Mouse (Mus musculus) kidney, embryonic 15.5 days (tissue): Measurements from ENCODE around the gene Fanci. TPM values are rescaled to one million over a fixed set of nuclear protein-coding genes. Genes with fewer than 3 reads are reported as not detected.

ENCODE experiments used
- ATAC-seq: fragments of 200-750 bp; cut with Nextera tagmentation; replicated peaks from 2 replicates; pipeline ENCODE4 v1.8.0; 2017; ENCODE audit warnings: moderate TSS enrichment; ENCODE audit not compliant: low FRiP score
- H3K27ac ChIP-seq: fragments of 300-500 bp; sonication (generic); 2 replicates; pipeline ENCODE4 v1.5.1; 2015; ENCODE audit warnings: mild to moderate bottlenecking, inconsistent platforms
- H3K27me3 ChIP-seq: fragments of 300-500 bp; sonication (generic); 2 replicates; pipeline ENCODE4 v1.6.1; 2015; ENCODE audit warnings: inconsistent platforms
- H3K36me3 ChIP-seq: fragments of 300-500 bp; sonication (generic); 2 replicates; pipeline ENCODE4 v1.6.1; 2015; ENCODE audit warnings: inconsistent platforms
- H3K4me1 ChIP-seq: fragments of 300-500 bp; sonication (generic); 2 replicates; pipeline ENCODE4 v1.6.1; 2015; ENCODE audit warnings: inconsistent platforms
- H3K4me2 ChIP-seq: fragments of 300-500 bp; sonication (generic); 2 replicates; pipeline ENCODE4 v1.6.1; 2015; ENCODE audit warnings: moderate library complexity, mild to moderate bottlenecking, inconsistent platforms
- H3K4me3 ChIP-seq: fragments of 300-500 bp; sonication (generic); replicated peaks from 2 replicates; pipeline ENCODE4 v1.5.1; 2015; ENCODE audit warnings: mild to moderate bottlenecking, inconsistent platforms
- H3K9ac ChIP-seq: fragments of 300-500 bp; sonication (generic); 2 replicates; pipeline ENCODE4 v1.6.1; 2015; ENCODE audit warnings: mild to moderate bottlenecking, inconsistent platforms
- H3K9me3 ChIP-seq: fragments of 300-500 bp; sonication (generic); replicated peaks from 2 replicates; pipeline ENCODE4 v1.6.1; 2016; ENCODE audit warnings: inconsistent platforms
- WGBS: fragments of 180-500 bp; shearing (Covaris S2); methylation state at CpG from one replicate; pipeline ENCODE4 v1.1.7; 2015; ENCODE audit warnings: mixed read lengths; 5-methylcytosine and 5-hydroxymethylcytosine counted together
- polyA plus RNA-seq: library from polyadenylated mRNA; unstranded; fragments of >200 nt; fragmentation: Nextera tagmentation; extraction: Ambion mirVana; gene quantifications from 2 replicates; pipeline ENCODE4 v1.2.1, GENCODE M21; 2015

Gene Fanci
- polyA plus RNA-seq, 1 experiment from 2014 or later: 12.6 TPM

DNA sequence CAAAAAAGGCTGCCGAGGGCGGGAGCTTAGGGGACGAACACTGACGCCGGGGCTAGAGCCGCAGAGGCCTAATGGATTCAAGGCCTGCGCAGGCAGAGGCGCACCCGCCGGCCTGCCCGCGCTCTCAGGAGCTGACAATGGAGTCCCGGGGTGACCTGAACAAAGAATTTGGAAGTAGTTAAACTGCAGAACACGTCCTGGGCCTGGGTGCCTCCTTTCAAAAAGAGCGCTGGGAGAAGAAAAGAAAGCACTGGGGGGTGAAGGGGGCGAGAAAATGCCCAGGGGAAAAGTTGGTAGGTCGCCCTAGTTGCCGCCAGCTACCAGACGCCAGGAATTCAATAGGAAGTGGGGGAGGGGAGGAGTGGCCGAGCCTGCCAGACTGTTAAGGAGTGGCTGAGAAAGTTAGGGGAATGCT is 106.0 kb downstream of the Fanci start:
- ATAC-seq: no peak

DNA sequence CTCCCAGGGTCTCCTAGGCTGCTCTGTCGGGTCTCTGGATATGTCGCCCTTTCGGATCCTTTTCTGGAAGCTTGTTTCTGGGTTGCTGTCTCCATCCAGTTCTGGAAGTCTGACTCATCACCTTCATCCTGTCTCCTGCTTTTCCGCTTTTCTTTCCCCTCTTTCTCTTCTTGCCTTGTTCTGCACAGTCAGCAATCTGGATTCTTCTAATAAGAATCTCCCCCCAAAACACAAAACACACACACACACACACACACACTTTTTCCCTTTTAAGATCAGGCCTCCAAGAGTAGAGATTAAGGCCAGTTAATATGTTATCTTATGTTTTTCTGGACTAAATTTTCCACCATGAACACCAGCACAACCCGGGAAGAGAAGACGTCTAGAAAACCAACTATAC is 106.6 kb downstream of the Fanci start:
- Histone ChIP-seq H3K27ac (no peak overlapping the region), H3K4me2 (no peak overlapping the region), H3K4me1 (peaks cover 19% of the 10 kb centered on the region), H3K36me3 (no peaks in the 10 kb centered on the region), H3K27me3 (peaks cover 98% of the 10 kb centered on the region), H3K4me3 (no peak overlapping the region), H3K9ac (no peak overlapping the region), H3K9me3 (no peaks in the 10 kb centered on the region)
- no peak for ATAC-seq
- WGBS: 4% methylated on average over 6 of the region's 6 CpGs

More for the DNA sequence above, 106.0 kb downstream of the Fanci start:
- H3K4me2 ChIP-seq: no peak overlapping the region
- no peaks in the 10 kb centered on the region for H3K36me3 ChIP-seq
- H3K4me3 ChIP-seq: no peak overlapping the region
- H3K27me3 ChIP-seq: peaks cover 98% of the 10 kb centered on the region
- 4% methylated on average over 20 of the region's 20 CpGs for WGBS
- H3K9ac ChIP-seq: no peak overlapping the region
- H3K27ac ChIP-seq: no peak overlapping the region
- H3K4me1 ChIP-seq: peaks cover 19% of the 10 kb centered on the region
- H3K9me3 ChIP-seq: no peaks in the 10 kb centered on the region

DNA sequence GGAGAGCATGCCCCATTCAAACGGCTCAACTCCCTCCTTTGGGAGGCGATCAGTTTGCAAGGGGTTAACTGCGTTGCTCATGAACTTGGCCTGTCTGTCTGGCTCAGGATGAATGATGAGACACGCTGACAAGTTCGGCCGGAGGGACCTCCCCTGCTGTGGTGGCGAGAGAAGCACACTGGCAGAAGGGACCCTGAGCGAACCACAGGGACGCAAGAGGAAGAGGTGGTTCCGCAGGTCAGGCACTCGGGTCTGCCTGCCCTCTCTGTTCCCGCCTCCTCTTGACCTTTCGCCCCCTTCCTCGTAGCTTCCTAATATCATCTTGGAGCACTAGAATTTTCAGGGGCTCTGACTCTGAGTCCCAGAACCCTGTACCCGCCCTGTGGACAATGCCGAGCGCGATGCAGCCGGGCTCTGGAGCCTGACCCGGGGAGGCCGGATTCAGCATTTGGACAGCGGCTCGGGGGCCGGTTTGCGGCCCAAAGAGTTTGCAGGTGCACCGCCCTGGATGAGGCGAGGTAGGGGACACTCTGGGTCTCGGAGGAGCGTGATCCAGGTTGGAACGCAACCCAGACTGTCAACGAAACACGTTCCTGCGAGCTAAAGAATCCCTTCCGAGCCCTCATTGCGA is 107.4 kb downstream of the Fanci start:
- Histone ChIP-seq H3K27me3 (peaks cover 100% of the 10 kb centered on the region), H3K36me3 (no peaks in the 10 kb centered on the region), H3K9ac (no peak overlapping the region), H3K4me3 (no peak overlapping the region), H3K4me1 (peaks cover 19% of the 10 kb centered on the region), H3K4me2 (no peak overlapping the region), H3K9me3 (no peaks in the 10 kb centered on the region), H3K27ac (no peak overlapping the region)
- peak; percentile 33; the same call in 1 of the 2 replicates for ATAC-seq
- 1% methylated on average over 35 of the region's 35 CpGs for whole genome bisulfite sequencing

Other genes with a start within 250 kb of the Fanci start
- 249 and 265 TPM in 2 replicates for gene Mfge8, start 242.9 kb upstream of the Fanci start, polyA plus RNA-seq
- gene Abhd2, start 118.7 kb upstream of the Fanci start, polyA plus RNA-seq: 12.0 and 12.2 TPM in 2 replicates
- gene Rlbp1, start 4.9 kb upstream of the Fanci start, polyA plus RNA-seq: 0.14 and 0.39 TPM in 2 replicates
- 32.9 and 36.7 TPM in 2 replicates for gene Polg, start 74.4 kb downstream of the Fanci start, polyA plus RNA-seq
- gene Rhcg, start 225.7 kb downstream of the Fanci start, polyA plus RNA-seq: 28.8 and 29.9 TPM in 2 replicates